20 mouse cellular contexts compared by ENCODE assay signal in the genomic region with DNA sequence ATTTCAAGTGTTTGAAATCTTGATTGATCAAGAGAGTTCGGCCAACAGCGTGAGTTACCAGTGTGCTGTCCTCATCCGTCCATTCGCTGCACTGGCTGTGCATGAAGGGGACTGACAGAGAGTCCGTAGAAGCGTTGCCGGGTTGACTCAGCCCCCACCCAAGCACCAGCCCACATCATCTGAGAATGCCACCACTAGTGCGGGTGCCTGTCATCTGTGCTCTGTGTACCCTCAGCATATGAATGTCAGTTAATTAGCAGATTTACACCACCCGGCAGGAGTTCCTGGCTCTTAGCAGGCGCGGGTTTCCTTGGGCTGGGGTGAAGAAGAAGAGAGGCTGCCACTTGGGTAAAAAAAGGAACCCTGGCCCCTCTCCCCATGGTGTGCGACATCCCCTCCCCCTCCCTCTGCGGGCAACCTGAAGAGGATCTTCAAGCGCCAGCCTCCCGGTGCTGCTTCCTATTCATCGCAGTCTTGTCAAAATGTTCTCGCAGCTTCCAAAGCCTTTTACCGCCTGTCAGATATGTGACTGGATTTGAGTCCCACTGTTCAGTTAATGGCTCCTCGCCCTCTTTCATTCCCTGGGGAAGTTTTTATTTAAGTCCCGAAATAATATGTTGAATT.
DNase-seq lines count a peak whose midpoint lies in the region; ATAC-seq lines count a peak whose summit lies in the region.
"Had no signal": no experiment of that assay in that cellular context is flagged by ENCODE, and none has a peak within 500 bp of the region (broad histone marks: within the 10 kb centered on the region; RNA-seq: fewer than 3 reads in every experiment).

No protein-coding gene starts in this region.

- no peaks in the 10 kb centered on the region for H3K36me3 ChIP-seq in forebrain, embryonic 11.5 days (ENCODE audit: control insufficient read depth, insufficient read depth, low read length)
- H3K36me3 ChIP-seq in forebrain, embryonic 10.5 days (replicated peaks): no peaks in the 10 kb centered on the region
- H3K36me3 ChIP-seq in midbrain, embryonic 16.5 days (ENCODE audit: control insufficient read depth, insufficient read depth, low read length): no peaks in the 10 kb centered on the region
- H3K36me3 ChIP-seq: heart, embryonic 12.5 days; liver, embryonic 13.5 days had no signal

- H3K4me3 ChIP-seq in forebrain, embryonic 11.5 days (ENCODE audit: low read depth, low read length): no peak overlapping the region
- no peak overlapping the region for H3K4me3 ChIP-seq in forebrain, embryonic 10.5 days
- H3K4me3 ChIP-seq in midbrain, embryonic 16.5 days (ENCODE audit: low read depth, low read length): peak overlapping the region; percentile 25
- H3K4me3 ChIP-seq: heart, embryonic 12.5 days; liver, embryonic 13.5 days had no signal

- no peaks in the 10 kb centered on the region for H3K27me3 ChIP-seq in forebrain, embryonic 11.5 days (ENCODE audit: control insufficient read depth, insufficient read depth, low read length)
- peaks cover 17% of the 10 kb centered on the region for H3K27me3 ChIP-seq in forebrain, embryonic 10.5 days (ENCODE audit: poor library complexity, severe bottlenecking)
- H3K27me3 ChIP-seq in midbrain, embryonic 16.5 days (ENCODE audit: control insufficient read depth, insufficient read depth, low read depth, low read length): no peaks in the 10 kb centered on the region
- H3K27me3 ChIP-seq: CH12.LX; liver, embryonic 13.5 days had no signal

- 0 out of 2 replicates have a peak overlapping the region, but pooled peaks have one; percentile 8 for H3K4me2 ChIP-seq in forebrain, embryonic 11.5 days (ENCODE audit: low read depth, low read length, severe bottlenecking)
- H3K4me2 ChIP-seq in midbrain, embryonic 16.5 days (ENCODE audit: low read length): peak overlapping the region; percentile 58
- H3K4me2 ChIP-seq: heart, embryonic 12.5 days; liver, embryonic 13.5 days had no signal

- no peak for ATAC-seq in forebrain, embryonic 11.5 days (replicated peaks; ENCODE audit: low FRiP score)
- peak; percentile 62; the same call in 1 of the 2 replicates for ATAC-seq in midbrain, embryonic 16.5 days
- ATAC-seq: lung, postnatal 0 days had no signal

- no peaks in the 10 kb centered on the region for H3K9me3 ChIP-seq in forebrain, embryonic 11.5 days (ENCODE audit: control insufficient read depth, low read length)
- no peaks in the 10 kb centered on the region for H3K9me3 ChIP-seq in forebrain, embryonic 10.5 days
- H3K9me3 ChIP-seq in midbrain, embryonic 16.5 days (replicated peaks; ENCODE audit: control insufficient read depth, low read length, poor library complexity, severe bottlenecking): no peaks in the 10 kb centered on the region

- 0 out of 2 replicates have a peak, but pooled peaks cover 5% of the 10 kb centered on the region for H3K4me1 ChIP-seq in forebrain, embryonic 11.5 days (replicated peaks; ENCODE audit: control insufficient read depth, insufficient read depth, low read length)
- H3K4me1 ChIP-seq in forebrain, embryonic 10.5 days: peaks cover 22% of the 10 kb centered on the region
- peaks cover 8% of the 10 kb centered on the region for H3K4me1 ChIP-seq in midbrain, embryonic 16.5 days (ENCODE audit: control insufficient read depth, insufficient read depth, low read length)
- H3K4me1 ChIP-seq: heart, embryonic 12.5 days; liver, embryonic 13.5 days had no signal

- DNase-seq in forebrain, embryonic 11.5 days (ENCODE audit: low spot score): peak; percentile 52
- DNase-seq in forebrain, embryonic 10.5 days (ENCODE audit: extremely low spot score, low spot score): no peak
- DNase-seq in right cerebral cortex, postnatal 10 days (ENCODE audit: low spot score in 2 of 2): peak; percentile 33 to 37
- no peak for DNase-seq in right cerebral cortex, adult 18-20 months
- DNase-seq in heart, adult 18-20 months: no peak
- no peak for DNase-seq in adrenal gland, adult 2 months
- no peak for DNase-seq in frontal cortex, postnatal 14 days (ENCODE audit: low spot score in 2 of 2)
- DNase-seq: adrenal gland, postnatal 25 days; cerebellum, adult 11-12 months; gastrocnemius, postnatal 25 days; heart, postnatal 4 days; kidney, adult 8-10 months; kidney, postnatal 4 days; liver, embryonic 13.5 days; thymus, postnatal 25 days had no signal

- H3K27ac ChIP-seq in forebrain, embryonic 11.5 days (ENCODE audit: low read depth, low read length): no peak overlapping the region
- no peak overlapping the region for H3K27ac ChIP-seq in forebrain, embryonic 10.5 days
- H3K27ac ChIP-seq in midbrain, embryonic 16.5 days (ENCODE audit: low read length): no peak overlapping the region
- H3K27ac ChIP-seq: liver, embryonic 13.5 days; stomach, postnatal 0 days had no signal

- H3K9ac ChIP-seq in forebrain, embryonic 11.5 days (ENCODE audit: low read length): no peak overlapping the region
- H3K9ac ChIP-seq in midbrain, embryonic 16.5 days (ENCODE audit: low read depth, low read length): peak overlapping the region; percentile 30
- H3K9ac ChIP-seq: heart, embryonic 12.5 days; liver, embryonic 13.5 days had no signal

- WGBS in forebrain, embryonic 11.5 days: 20% methylated on average over 20 of the region's 20 CpGs
- 21% methylated on average over 20 of the region's 20 CpGs for WGBS in forebrain, embryonic 10.5 days
- WGBS in midbrain, embryonic 16.5 days: 11% methylated on average over 20 of the region's 20 CpGs

Comparison
In these comparisons a context has a peak if more than half of its experiments do, and no peak if none do; other contexts are left out.
1. DNase-seq: peak in forebrain, embryonic 11.5 days (single experiment) and right cerebral cortex, postnatal 10 days (2 of 2); none in forebrain, embryonic 10.5 days (single experiment), right cerebral cortex, adult 18-20 months (single experiment), heart, adult 18-20 months (0 of 2), adrenal gland, adult 2 months (single experiment) and frontal cortex, postnatal 14 days (0 of 2).